Mouse (Mus musculus) urinary bladder, postnatal 10 days (tissue): ENCODE measurements around the gene Cox10.

Experiments used
- DNase-seq: peaks from one replicate; pipeline ENCODE4 v3.0.0; 2022; ENCODE audit warnings: low spot score

Cox10 gene

GRCm38 (mm10) chr11:63953887-63954286, 125.4 kb downstream of the Cox10 start:
- DNase-seq, result no peak

- DNase-seq, result no peak
Measured at GRCm38 (mm10) chr11:63952743-63953191, 126.5 kb downstream of the Cox10 start.

GRCm38 (mm10) chr11:63951831-63952631, 127.2 kb downstream of the Cox10 start:
- no peak for DNase-seq

- DNase-seq, result no peak
Measured at GRCm38 (mm10) chr11:63948371-63948770, 130.9 kb downstream of the Cox10 start.

- DNase-seq, result no peak
Measured at GRCm38 (mm10) chr11:63947024-63947423, 132.2 kb downstream of the Cox10 start.

GRCm38 (mm10) chr11:63943947-63944346, 135.3 kb downstream of the Cox10 start:
- no peak for DNase-seq

GRCm38 (mm10) chr11:63943268-63943890, 135.9 kb downstream of the Cox10 start:
- no peak for DNase-seq

GRCm38 (mm10) chr11:63942177-63942576, 137.1 kb downstream of the Cox10 start:
- no peak for DNase-seq

- DNase-seq, result no peak
Measured at GRCm38 (mm10) chr11:63936641-63937040, 142.6 kb downstream of the Cox10 start.

GRCm38 (mm10) chr11:63926901-63927300, 152.4 kb downstream of the Cox10 start:
- no peak for DNase-seq

GRCm38 (mm10) chr11:63925161-63925582, 154.1 kb downstream of the Cox10 start:
- DNase-seq, result peak; percentile 39

- DNase-seq, result no peak
Measured at GRCm38 (mm10) chr11:63924286-63924930, 154.9 kb downstream of the Cox10 start.

- no peak for DNase-seq
Measured at GRCm38 (mm10) chr11:63923386-63923785, 155.9 kb downstream of the Cox10 start.

GRCm38 (mm10) chr11:63922091-63922621, 157.1 kb downstream of the Cox10 start, which contains the start of gene Hs3st3b1:
Hs3st3b1 (minus strand) TSS chr11:63922290.
- peak; percentile 41 for DNase-seq

GRCm38 (mm10) chr11:63921044-63921951, 158.0 kb downstream of the Cox10 start:
- DNase-seq, result no peak

- no peak for DNase-seq
Measured at GRCm38 (mm10) chr11:63920531-63920930, 158.7 kb downstream of the Cox10 start.

GRCm38 (mm10) chr11:63919211-63920098, 159.8 kb downstream of the Cox10 start:
- DNase-seq, result no peak

GRCm38 (mm10) chr11:63918321-63919105, 160.8 kb downstream of the Cox10 start:
- DNase-seq, result no peak

- no peak for DNase-seq
Measured at GRCm38 (mm10) chr11:63917561-63917960, 161.7 kb downstream of the Cox10 start.

GRCm38 (mm10) chr11:63914388-63914787, 164.9 kb downstream of the Cox10 start:
- DNase-seq, result no peak
